Mouse (Mus musculus) neural tube, embryonic 14.5 days (tissue): ENCODE data around the gene Bmper. TPM values are rescaled to one million over a fixed set of nuclear protein-coding genes. Genes with fewer than 3 reads are reported as not detected.

Experiments
- ATAC-seq: fragments of 200-750 bp; cut with Nextera tagmentation; 2 replicates; pipeline ENCODE4 v1.8.0; 2017; ENCODE audit warnings: low read depth, mild to moderate bottlenecking, moderate TSS enrichment, moderate library complexity
- H3K27ac ChIP-seq: fragments of 300-500 bp; sonication (generic); 2 replicates; pipeline ENCODE4 v1.5.1; 2014; ENCODE audit warnings: low read depth, mild to moderate bottlenecking, control low read depth, low read length, moderate library complexity, mixed read lengths
- H3K27me3 ChIP-seq: fragments of 300-500 bp; sonication (generic); 2 replicates; pipeline ENCODE4 v1.6.1; 2014; ENCODE audit warnings: low read length; ENCODE audit not compliant: control insufficient read depth, insufficient read depth
- H3K36me3 ChIP-seq: fragments of 300-500 bp; sonication (generic); 2 replicates; pipeline ENCODE4 v1.6.1; 2014; ENCODE audit warnings: low read length, mixed read lengths; ENCODE audit not compliant: control insufficient read depth, insufficient read depth
- H3K4me1 ChIP-seq: fragments of 300-500 bp; sonication (generic); 2 replicates; pipeline ENCODE4 v1.6.1; 2014; ENCODE audit warnings: low read length; ENCODE audit not compliant: control insufficient read depth, insufficient read depth
- H3K4me2 ChIP-seq: fragments of 300-500 bp; sonication (generic); 2 replicates; pipeline ENCODE4 v1.6.1; 2014; ENCODE audit warnings: mild to moderate bottlenecking, low read depth, low read length, control low read depth
- H3K4me3 ChIP-seq: fragments of 300-500 bp; sonication (generic); 2 replicates; pipeline ENCODE4 v1.5.1; 2014; ENCODE audit warnings: low read depth, low read length, control low read depth, mixed read lengths
- H3K9ac ChIP-seq: fragments of 300-500 bp; sonication (generic); replicated peaks from 2 replicates; pipeline ENCODE4 v1.6.1; 2014; ENCODE audit warnings: low read depth, mild to moderate bottlenecking, control low read depth, low read length, mixed read lengths
- H3K9me3 ChIP-seq: fragments of 300-500 bp; sonication (generic); 2 replicates; pipeline ENCODE4 v1.6.1; 2016; ENCODE audit warnings: low read length; ENCODE audit not compliant: control insufficient read depth
- WGBS: fragments of 180-500 bp; shearing (Covaris S2); extraction: QIAGEN DNeasy Blood & Tissue Kit; methylation state at CpG from one replicate; pipeline ENCODE4 v1.1.7; 2014; 5-methylcytosine and 5-hydroxymethylcytosine counted together
- polyA plus RNA-seq: library from polyadenylated mRNA; unstranded; fragments of >200 nt; fragmentation: Nextera tagmentation; extraction: Ambion mirVana; gene quantifications from 2 replicates; pipeline ENCODE4 v1.2.1, GENCODE M21; 2014

Bmper gene
- polyA plus RNA-seq, 1 experiment from 2014 or later: 10.4 TPM

DNA sequence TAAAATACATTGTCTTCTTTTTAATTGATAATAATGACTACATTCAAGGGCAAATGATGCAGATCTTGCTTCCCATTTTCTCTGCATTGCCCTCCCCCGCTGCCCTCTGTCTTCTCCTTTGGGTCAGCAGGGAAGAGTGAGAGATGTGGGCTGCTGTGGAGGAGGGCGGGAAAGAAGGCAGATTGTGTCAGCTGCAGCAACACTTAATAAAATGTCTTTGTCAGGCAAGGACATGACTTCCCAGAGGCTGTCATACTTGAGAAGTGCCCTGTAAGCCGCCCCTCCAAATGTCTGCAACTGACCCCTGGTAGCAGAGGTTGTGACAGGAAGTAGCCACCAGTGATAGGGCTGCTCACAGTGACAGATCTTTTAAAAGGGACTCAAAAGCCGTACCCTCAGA, 83.3 kb downstream of the Bmper start:
- WGBS: 73% methylated on average over 4 of the region's 4 CpGs
- no peak overlapping the region for H3K4me3 ChIP-seq
- H3K9ac ChIP-seq: no peak overlapping the region
- no peaks in the 10 kb centered on the region for H3K27me3 ChIP-seq
- H3K4me1 ChIP-seq: no peaks in the 10 kb centered on the region
- no peak for ATAC-seq
- H3K27ac ChIP-seq: no peak overlapping the region
- no peaks in the 10 kb centered on the region for H3K9me3 ChIP-seq
- H3K36me3 ChIP-seq: no peaks in the 10 kb centered on the region
- H3K4me2 ChIP-seq: no peak overlapping the region

- no peaks in the 10 kb centered on the region for H3K36me3 ChIP-seq
- H3K4me1 ChIP-seq: no peaks in the 10 kb centered on the region
- 93% methylated on average over 2 of the region's 2 CpGs for WGBS
- H3K9me3 ChIP-seq: no peaks in the 10 kb centered on the region
- H3K27ac ChIP-seq: no peak overlapping the region
- H3K4me3 ChIP-seq: no peak overlapping the region
- ATAC-seq: no peak
- no peaks in the 10 kb centered on the region for H3K27me3 ChIP-seq
- no peak overlapping the region for H3K4me2 ChIP-seq
- no peak overlapping the region for H3K9ac ChIP-seq
Measured at GRCm38 (mm10) chr9:23307835-23308234, 85.0 kb downstream of the Bmper start.

GRCm38 (mm10) chr9:23310953-23311352, 88.1 kb downstream of the Bmper start:
- no peaks in the 10 kb centered on the region for H3K27me3 ChIP-seq
- H3K4me1 ChIP-seq: no peaks in the 10 kb centered on the region
- ATAC-seq: no peak
- no peak overlapping the region for H3K9ac ChIP-seq
- WGBS: 88% methylated on average over 3 of the region's 3 CpGs
- H3K4me3 ChIP-seq: no peak overlapping the region
- no peak overlapping the region for H3K4me2 ChIP-seq
- H3K36me3 ChIP-seq: no peaks in the 10 kb centered on the region
- H3K9me3 ChIP-seq: no peaks in the 10 kb centered on the region
- H3K27ac ChIP-seq: no peak overlapping the region

- no peaks in the 10 kb centered on the region for H3K27me3 ChIP-seq
- H3K4me1 ChIP-seq: no peaks in the 10 kb centered on the region
- H3K9ac ChIP-seq: no peak overlapping the region
- H3K4me3 ChIP-seq: no peak overlapping the region
- no peaks in the 10 kb centered on the region for H3K36me3 ChIP-seq
- ATAC-seq: no peak
- H3K27ac ChIP-seq: no peak overlapping the region
- no peaks in the 10 kb centered on the region for H3K9me3 ChIP-seq
- no peak overlapping the region for H3K4me2 ChIP-seq
Measured at GRCm38 (mm10) chr9:23311956-23312355, 89.1 kb downstream of the Bmper start.

GRCm38 (mm10) chr9:23312877-23313276, 90.0 kb downstream of the Bmper start:
- Histone ChIP-seq H3K4me2 (no peak overlapping the region), H3K4me3 (no peak overlapping the region), H3K27me3 (no peaks in the 10 kb centered on the region), H3K36me3 (no peaks in the 10 kb centered on the region), H3K9ac (no peak overlapping the region), H3K9me3 (no peaks in the 10 kb centered on the region), H3K27ac (no peak overlapping the region), H3K4me1 (no peaks in the 10 kb centered on the region)
- WGBS: 73% methylated on average over 2 of the region's 2 CpGs
- ATAC-seq: no peak

DNA sequence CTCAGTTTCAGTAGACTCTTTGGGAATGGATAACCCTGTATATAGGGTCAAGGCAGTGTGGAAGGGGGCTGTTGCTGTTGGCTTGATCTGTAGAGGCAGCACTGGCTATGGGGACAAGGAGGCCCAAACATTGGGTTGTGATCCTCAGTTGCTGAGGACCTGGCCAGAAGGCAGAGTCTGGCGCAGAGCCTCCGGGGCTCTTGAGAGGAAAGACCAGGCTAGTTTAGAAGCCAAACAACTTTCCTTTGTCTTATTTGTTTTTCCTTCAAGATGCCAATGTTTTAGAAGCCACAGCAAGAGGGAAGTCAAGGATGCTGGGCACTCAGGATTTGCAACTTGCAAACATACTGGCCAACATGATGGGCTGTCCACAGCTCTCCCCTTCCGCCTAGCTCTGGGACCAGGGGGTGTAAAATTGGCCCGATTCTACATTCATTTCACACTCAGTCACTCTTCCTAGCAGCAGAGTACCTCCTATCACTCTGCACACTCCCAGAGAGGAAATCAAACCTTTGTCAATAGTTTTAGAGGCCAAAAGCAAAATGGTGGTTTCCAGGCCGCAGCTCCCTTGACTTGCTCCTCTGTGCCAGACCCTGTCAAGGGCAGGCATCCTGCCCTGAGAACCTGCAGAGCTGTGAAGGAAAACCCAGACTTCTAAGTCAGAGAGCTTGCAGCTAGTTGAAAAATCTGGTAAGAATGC, 92.9 kb downstream of the Bmper start:
- WGBS: 96% methylated on average over 5 of the region's 5 CpGs
- Histone ChIP-seq H3K9me3 (no peaks in the 10 kb centered on the region), H3K4me1 (no peaks in the 10 kb centered on the region), H3K4me3 (no peak overlapping the region), H3K27me3 (no peaks in the 10 kb centered on the region), H3K27ac (no peak overlapping the region), H3K9ac (no peak overlapping the region), H3K36me3 (no peaks in the 10 kb centered on the region), H3K4me2 (no peak overlapping the region)
- no peak for ATAC-seq

DNA sequence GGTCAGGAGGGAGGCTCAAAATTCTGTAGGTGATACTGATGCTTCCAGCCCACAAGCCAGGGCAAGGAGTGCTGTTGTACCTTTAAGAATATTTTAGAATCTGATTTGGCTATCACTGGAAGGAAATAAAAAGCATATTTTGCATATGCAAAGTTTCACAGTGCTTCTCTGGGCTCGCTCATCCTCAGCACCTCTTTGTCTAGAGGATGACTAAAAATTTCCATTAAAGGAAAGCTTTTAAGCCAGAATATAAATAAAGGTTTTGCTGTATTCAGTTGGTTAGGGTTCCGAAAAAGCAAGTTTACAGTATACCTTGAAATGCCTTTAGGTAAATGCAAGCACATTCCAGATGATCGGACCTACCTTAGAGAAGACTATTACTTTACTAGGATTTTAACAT, 105.0 kb downstream of the Bmper start:
- 84% methylated on average over 3 of the region's 3 CpGs for WGBS
- H3K4me2 ChIP-seq: no peak overlapping the region
- H3K36me3 ChIP-seq: no peaks in the 10 kb centered on the region
- H3K27me3 ChIP-seq: no peaks in the 10 kb centered on the region
- no peak overlapping the region for H3K4me3 ChIP-seq
- H3K4me1 ChIP-seq: no peaks in the 10 kb centered on the region
- H3K9me3 ChIP-seq: no peaks in the 10 kb centered on the region
- H3K9ac ChIP-seq: no peak overlapping the region
- no peak for ATAC-seq
- no peak overlapping the region for H3K27ac ChIP-seq

DNA sequence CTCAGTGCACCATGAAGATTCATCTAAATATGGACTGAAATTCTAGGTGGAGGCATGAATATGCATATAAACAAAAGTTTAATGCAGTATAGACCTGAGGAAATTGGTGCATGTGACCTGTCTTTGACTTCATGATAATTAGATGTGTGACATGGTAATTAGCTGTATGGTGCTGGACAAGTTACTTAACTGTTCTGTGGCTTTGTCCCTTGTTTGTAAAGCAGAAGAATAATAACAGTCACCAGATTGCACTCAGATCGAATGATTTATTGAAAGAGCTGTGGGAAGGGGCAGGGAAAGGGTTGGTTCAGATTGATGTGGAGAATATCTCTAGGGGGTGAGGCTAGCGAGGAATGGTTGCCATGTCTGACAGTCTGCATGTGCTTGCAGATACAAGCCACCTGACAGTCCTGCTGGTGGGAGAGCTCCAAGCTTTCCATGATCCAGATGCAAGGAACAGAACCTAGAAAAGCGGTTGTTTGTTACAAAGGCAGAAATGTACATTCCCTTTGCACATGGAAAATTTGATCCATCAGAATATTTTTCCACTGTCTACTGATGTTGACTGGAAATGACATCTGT, 110.3 kb downstream of the Bmper start:
- WGBS: 55% methylated on average over 3 of the region's 3 CpGs
- no peaks in the 10 kb centered on the region for H3K27me3 ChIP-seq
- no peak overlapping the region for H3K9ac ChIP-seq
- H3K36me3 ChIP-seq: no peaks in the 10 kb centered on the region
- ATAC-seq: peak; percentile 24; the same call in 1 of the 2 replicates
- H3K4me2 ChIP-seq: no peak overlapping the region
- H3K9me3 ChIP-seq: no peaks in the 10 kb centered on the region
- no peak overlapping the region for H3K27ac ChIP-seq
- no peaks in the 10 kb centered on the region for H3K4me1 ChIP-seq
- no peak overlapping the region for H3K4me3 ChIP-seq

GRCm38 (mm10) chr9:23340551-23340950, 117.7 kb downstream of the Bmper start:
- Histone ChIP-seq H3K9ac (no peak overlapping the region), H3K4me1 (no peaks in the 10 kb centered on the region), H3K36me3 (no peaks in the 10 kb centered on the region), H3K4me2 (no peak overlapping the region), H3K27ac (no peak overlapping the region), H3K4me3 (no peak overlapping the region), H3K9me3 (no peaks in the 10 kb centered on the region), H3K27me3 (no peaks in the 10 kb centered on the region)
- ATAC-seq: no peak
